Mouse (Mus musculus) megakaryocyte progenitor cell, adult 5-6 weeks (primary cell): ENCODE data around the gene Acot7. TPM values are rescaled to one million over a fixed set of nuclear protein-coding genes. Genes with fewer than 3 reads are reported as not detected.

ENCODE experiments used
- total RNA-seq, 2 experiments: library from RNA; stranded (forward) in 1 of 2; stranded (reverse) in 1 of 2; fragments of 157-497, 149-512 nt in 1 of 2; fragments of 200-1000 nt in 1 of 2; gene quantifications; 2 replicates each; pipeline versions ENCODE4 v1.2.3 to v1.2.4; 2015 to 2017

Gene Acot7
- total RNA-seq, 2 experiments from 2014 or later = 76.7 to 79.3 TPM

Other genes starting within 250 kb of the Acot7 start
- gene Dnajc11, start 244.4 kb upstream of the Acot7 start, total RNA-seq (2015) = 35.5 and 45.2 TPM in 2 replicates
- 89.2 and 106 TPM in 2 replicates for gene Dnajc11, start 244.4 kb upstream of the Acot7 start, total RNA-seq (2017)
- gene Thap3, start 189.1 kb upstream of the Acot7 start, total RNA-seq (2015) = 7.2 and 8.0 TPM in 2 replicates
- gene Thap3, start 189.1 kb upstream of the Acot7 start, total RNA-seq (2017) = 6.1 and 6.4 TPM in 2 replicates
- gene Phf13, start 181.9 kb upstream of the Acot7 start, total RNA-seq (2015) = 2.8 and 4.6 TPM in 2 replicates
- 1.0 and 2.7 TPM in 2 replicates for gene Phf13, start 181.9 kb upstream of the Acot7 start, total RNA-seq (2017)
- gene Klhl21, start 169.3 kb upstream of the Acot7 start, total RNA-seq (2015) = 3.4 and 3.6 TPM in 2 replicates
- gene Klhl21, start 169.3 kb upstream of the Acot7 start, total RNA-seq (2017) = 6.6 and 7.9 TPM in 2 replicates
- gene Zbtb48, start 150.5 kb upstream of the Acot7 start, total RNA-seq (2015) = 7.4 and 10.3 TPM in 2 replicates
- 4.8 and 6.6 TPM in 2 replicates for gene Zbtb48, start 150.5 kb upstream of the Acot7 start, total RNA-seq (2017)
- gene Tas1r1, start 139.6 kb upstream of the Acot7 start, total RNA-seq (2015) = 0.71 and 0.91 TPM in 2 replicates
- gene Tas1r1, start 139.6 kb upstream of the Acot7 start, total RNA-seq (2017) = 1.2 and 3.2 TPM in 2 replicates
- 26.9 and 28.4 TPM in 2 replicates for gene Nol9, start 138.8 kb upstream of the Acot7 start, total RNA-seq (2015)
- gene Nol9, start 138.8 kb upstream of the Acot7 start, total RNA-seq (2017) = 33.4 and 35.1 TPM in 2 replicates
- 0.66 and 1.2 TPM in 2 replicates for gene Plekhg5, start 105.6 kb upstream of the Acot7 start, total RNA-seq (2015)
- 1.6 and 2.6 TPM in 2 replicates for gene Plekhg5, start 105.6 kb upstream of the Acot7 start, total RNA-seq (2017)
- gene Tnfrsf25, start 62.2 kb upstream of the Acot7 start, total RNA-seq (2015) = 1.5 TPM in 1 of 2 replicates, not detected in the other
- gene Tnfrsf25, start 62.2 kb upstream of the Acot7 start, total RNA-seq (2017) = 0.10 TPM in 1 of 2 replicates, not detected in the other
- 1.1 and 1.3 TPM in 2 replicates for gene Espn, start 25.8 kb upstream of the Acot7 start, total RNA-seq (2015)
- gene Espn, start 25.8 kb upstream of the Acot7 start, total RNA-seq (2017) = 0.91 TPM in 1 of 2 replicates, not detected in the other
- not detected in 2 replicates for gene Hes2, start 19.3 kb upstream of the Acot7 start, total RNA-seq (2015)
- gene Hes2, start 19.3 kb upstream of the Acot7 start, total RNA-seq (2017) = not detected in 2 replicates
- gene Gpr153, start 96.1 kb downstream of the Acot7 start, total RNA-seq (2015) = 0.12 and 0.76 TPM in 2 replicates
- not detected in 2 replicates for gene Gpr153, start 96.1 kb downstream of the Acot7 start, total RNA-seq (2017)
- not detected in 2 replicates for gene Hes3, start 113.5 kb downstream of the Acot7 start, total RNA-seq (2015)
- gene Hes3, start 113.5 kb downstream of the Acot7 start, total RNA-seq (2017) = not detected in 2 replicates
- 7.9 and 12.1 TPM in 2 replicates for gene Icmt, start 119.1 kb downstream of the Acot7 start, total RNA-seq (2015)
- gene Icmt, start 119.1 kb downstream of the Acot7 start, total RNA-seq (2017) = 11.5 and 14.8 TPM in 2 replicates
- 0.12 TPM in 1 of 2 replicates, not detected in the other for gene Rnf207, start 140.9 kb downstream of the Acot7 start, total RNA-seq (2015)
- not detected in 2 replicates for gene Rnf207, start 140.9 kb downstream of the Acot7 start, total RNA-seq (2017)
- gene Rpl22, start 147.6 kb downstream of the Acot7 start, total RNA-seq (2015) = 1,636 and 1,708 TPM in 2 replicates
- gene Rpl22, start 147.6 kb downstream of the Acot7 start, total RNA-seq (2017) = 3,182 and 3,570 TPM in 2 replicates
- not detected in 2 replicates for gene Chd5, start 160.5 kb downstream of the Acot7 start, total RNA-seq (2015)
- 0.07 and 0.08 TPM in 2 replicates for gene Chd5, start 160.5 kb downstream of the Acot7 start, total RNA-seq (2017)